Mouse (Mus musculus) layer of hippocampus, adult 2 months (tissue): ENCODE data around the gene Gng7. TPM values are rescaled to one million over a fixed set of nuclear protein-coding genes. Genes with fewer than 3 reads are reported as not detected.

Source experiments
- DNase-seq, 2 experiments: peaks; one replicate each; pipeline ENCODE4 v3.0.0; 2022; ENCODE audit warnings: low spot score in 2 of 2
- H3K27ac ChIP-seq: fragments of 200-600 bp; 2 replicates; pipeline ENCODE4 v1.8.1; 2022
- H3K4me3 ChIP-seq: fragments of 200-600 bp; 2 replicates; pipeline ENCODE4 v1.8.1; 2022; ENCODE audit warnings: mild to moderate bottlenecking
- CTCF ChIP-seq: fragments of 200-600 bp; conservative IDR thresholded peaks from 2 replicates; pipeline ENCODE4 v1.8.1; 2022; ENCODE audit warnings: antibody characterized with exemption, mild to moderate bottlenecking, moderate library complexity
- total RNA-seq, 2 experiments: library from RNA; stranded (reverse); gene quantifications; 2 replicates each; pipeline ENCODE4 v1.2.3; 2021

Gene Gng7
- total RNA-seq, 2 experiments from 2014 or later = 161 to 176 TPM

DNA sequence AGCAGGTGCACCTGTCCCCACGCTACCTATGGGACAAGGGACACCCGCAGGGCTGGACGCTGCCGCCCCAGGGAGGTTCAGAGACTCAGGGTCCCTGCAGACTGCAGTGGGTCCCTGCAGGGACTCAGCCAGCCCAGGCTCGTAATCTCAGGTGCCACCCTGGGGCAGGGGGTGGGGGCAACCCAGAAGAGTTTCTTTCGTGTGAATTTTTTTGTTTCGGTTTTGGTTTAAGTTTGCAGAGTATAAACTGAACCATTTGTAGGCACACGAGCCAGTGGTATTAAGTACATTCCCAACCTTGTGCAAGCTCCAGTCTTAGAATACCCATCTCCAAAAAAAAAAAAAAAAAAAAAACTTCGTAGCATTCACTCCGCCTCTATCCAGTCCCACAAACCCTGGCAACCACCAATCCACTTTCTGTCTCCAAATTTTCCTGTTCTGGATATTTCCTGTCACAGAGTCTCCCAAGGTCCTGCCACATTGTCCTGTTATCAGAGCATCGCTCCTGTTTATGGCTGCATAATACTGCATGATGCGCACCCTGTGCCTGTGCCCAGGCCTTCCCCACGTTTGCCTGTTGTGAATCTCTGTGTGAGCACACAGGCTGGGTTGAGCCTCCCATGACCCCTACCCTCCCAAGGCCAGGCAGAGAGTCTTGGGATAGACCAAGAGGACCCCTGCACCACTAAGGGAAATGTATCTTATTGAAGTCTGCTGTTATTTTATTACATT is 28.6 kb downstream of the Gng7 start:
- no peak for TF ChIP-seq CTCF
- no peak for DNase-seq
- peak overlapping the region; percentile 53 for H3K4me3 ChIP-seq
- H3K27ac ChIP-seq = peak overlapping the region; percentile 61

DNA sequence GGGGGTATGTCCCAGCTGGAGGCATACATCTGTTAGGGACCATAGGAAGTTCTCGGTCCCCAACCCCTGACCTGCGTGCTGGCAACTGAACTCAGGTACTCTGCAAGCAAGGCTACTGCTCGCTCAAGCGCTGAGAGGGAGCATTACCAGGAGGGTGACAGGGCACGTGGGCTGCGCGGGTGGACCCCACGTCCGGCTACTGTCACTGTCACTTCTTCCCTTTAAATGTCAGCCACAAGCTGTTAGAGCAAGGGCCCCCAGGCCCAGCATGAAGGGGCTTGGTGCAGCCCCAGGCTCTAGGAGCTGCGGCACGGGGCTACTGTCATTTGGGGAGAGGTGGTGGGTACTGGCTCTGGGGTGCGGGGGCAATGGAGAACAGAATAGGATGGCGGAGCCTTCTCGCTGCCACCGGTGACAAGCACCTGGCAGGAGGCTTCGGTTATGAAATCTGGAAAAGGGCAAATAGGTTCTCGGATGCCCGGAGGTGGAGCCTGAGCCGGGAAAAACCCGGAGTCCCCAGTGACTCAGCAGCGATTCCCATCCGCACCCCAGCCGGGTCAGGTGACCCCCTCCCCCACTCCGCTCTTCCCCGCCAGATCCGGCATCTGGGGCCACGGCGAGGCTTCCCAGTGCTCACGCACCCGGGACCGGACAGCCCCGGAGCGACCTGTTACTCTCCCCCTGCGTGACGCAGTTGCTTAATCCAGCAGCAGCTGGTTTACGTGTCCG is 29.3 kb downstream of the Gng7 start:
- Histone ChIP-seq H3K27ac (peak overlapping the region; percentile 61), H3K4me3 (peak overlapping the region; percentile 53)
- no peak for TF ChIP-seq CTCF
- no peak for DNase-seq

DNA sequence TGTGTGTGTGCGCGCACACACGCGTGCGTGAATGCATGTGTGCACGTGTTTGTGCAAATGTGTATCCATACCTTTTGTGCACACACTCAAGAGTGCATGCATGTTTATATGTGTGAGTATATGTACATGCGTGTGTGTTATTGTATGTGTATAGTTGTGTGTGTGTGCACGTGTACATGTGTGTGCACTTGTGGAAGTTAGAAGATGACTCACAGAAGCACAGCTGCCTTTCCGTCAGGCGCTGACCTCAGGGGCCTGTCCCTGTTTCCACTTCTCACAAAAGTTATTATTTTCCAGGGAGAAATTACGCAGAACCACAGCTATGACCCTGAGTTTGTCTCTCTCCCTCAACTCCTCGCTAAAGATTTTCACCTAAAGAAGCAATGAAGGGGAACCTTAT is 30.5 kb downstream of the Gng7 start:
- no peak for DNase-seq
- no peak overlapping the region for H3K27ac ChIP-seq
- no peak for TF ChIP-seq CTCF
- no peak overlapping the region for H3K4me3 ChIP-seq

DNA sequence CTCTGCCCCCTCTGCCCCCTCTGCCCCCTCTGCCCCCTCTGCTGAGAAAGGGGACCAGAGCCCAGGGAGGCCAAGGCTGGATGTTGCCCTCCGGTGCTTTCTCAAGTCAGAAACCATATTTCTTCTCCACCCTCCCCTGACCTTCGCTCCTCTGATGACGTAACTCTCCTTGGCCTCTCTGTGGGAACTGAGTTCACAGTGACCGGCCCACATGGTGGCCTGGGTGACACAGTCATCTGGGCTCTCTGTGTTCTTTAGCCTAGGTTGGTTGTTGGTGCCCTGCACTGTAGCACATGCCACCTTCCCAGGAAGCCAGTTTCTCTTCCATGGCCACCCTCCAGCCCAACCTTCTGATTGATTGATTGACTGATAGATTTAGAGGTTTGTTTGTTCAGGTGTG is 32.4 kb downstream of the Gng7 start:
- Histone ChIP-seq H3K27ac (no peak overlapping the region), H3K4me3 (no peak overlapping the region)
- no peak for DNase-seq
- TF ChIP-seq CTCF = no peak

DNA sequence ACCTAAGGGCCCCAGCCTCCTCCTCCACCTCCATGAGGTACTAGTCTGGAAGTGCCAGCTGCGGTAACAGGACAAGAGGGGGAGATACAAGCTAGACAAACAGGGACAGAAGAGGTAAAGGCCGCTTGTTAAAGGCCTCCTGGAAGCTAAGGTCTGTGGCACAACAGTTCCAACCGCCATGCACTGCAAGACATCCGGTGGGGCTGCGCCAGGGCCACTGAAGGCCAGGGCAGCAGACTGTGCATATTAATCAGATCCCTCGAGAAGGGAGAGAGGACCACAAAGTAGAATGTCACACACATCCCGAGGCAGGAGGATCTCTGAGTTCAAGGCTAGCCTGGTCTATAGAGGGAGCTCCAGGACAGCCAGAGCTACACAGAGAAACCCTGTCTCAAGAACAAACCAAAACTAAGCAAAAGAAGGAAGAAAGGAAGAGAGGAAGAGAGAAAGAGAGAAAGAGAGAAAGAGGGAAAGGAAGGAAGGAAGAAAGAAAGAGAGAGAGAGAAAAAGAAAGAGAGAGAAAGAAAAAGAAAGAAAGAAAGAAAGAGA is 33.1 kb downstream of the Gng7 start:
- Histone ChIP-seq H3K27ac (no peak overlapping the region), H3K4me3 (no peak overlapping the region)
- peak; percentile 32; the same call in 1 of the 2 replicates for TF ChIP-seq CTCF
- DNase-seq = no peak

DNA sequence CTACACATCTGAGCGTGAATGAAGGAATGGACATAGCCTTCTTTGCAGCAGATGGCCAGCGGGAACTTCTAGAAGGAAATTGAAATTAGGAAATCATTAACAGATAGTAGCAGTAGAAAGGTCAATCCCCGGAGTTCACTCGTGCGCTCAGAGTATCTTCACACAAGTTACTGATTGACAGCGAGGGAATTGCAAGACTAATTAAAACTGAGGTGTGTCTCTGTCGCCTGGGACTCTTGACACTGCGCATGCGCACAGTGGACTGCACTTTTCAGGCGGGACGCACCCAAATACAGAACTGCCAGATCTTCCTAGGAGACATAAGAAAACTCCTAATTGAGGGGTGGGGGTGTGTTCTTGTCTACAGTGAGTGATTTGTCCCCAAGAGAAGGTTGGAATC is 39.3 kb downstream of the Gng7 start:
- H3K27ac ChIP-seq = no peak overlapping the region
- no peak for DNase-seq
- H3K4me3 ChIP-seq = no peak overlapping the region
- no peak for TF ChIP-seq CTCF

DNA sequence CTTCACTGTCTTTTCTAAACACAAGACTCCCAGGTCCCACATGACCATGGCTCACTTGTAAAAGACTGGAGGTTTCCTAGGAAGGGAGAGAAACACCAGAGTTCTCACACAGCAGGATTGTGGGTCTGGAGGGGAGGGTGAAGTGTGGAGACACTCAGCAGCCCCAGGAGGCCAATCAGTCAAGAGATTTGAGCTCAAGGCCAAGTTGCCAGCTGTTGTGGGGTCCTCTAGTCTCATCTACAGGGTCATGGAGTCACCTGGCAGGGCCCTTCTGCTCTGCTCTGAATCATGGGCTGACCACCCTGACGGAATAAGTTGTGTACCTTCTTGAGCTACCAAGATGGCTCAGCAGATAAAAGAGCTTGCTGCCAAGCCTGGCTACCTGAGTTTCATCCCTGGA is 41.0 kb downstream of the Gng7 start:
- Histone ChIP-seq H3K4me3 (no peak overlapping the region), H3K27ac (no peak overlapping the region)
- no peak for TF ChIP-seq CTCF
- no peak for DNase-seq

DNA sequence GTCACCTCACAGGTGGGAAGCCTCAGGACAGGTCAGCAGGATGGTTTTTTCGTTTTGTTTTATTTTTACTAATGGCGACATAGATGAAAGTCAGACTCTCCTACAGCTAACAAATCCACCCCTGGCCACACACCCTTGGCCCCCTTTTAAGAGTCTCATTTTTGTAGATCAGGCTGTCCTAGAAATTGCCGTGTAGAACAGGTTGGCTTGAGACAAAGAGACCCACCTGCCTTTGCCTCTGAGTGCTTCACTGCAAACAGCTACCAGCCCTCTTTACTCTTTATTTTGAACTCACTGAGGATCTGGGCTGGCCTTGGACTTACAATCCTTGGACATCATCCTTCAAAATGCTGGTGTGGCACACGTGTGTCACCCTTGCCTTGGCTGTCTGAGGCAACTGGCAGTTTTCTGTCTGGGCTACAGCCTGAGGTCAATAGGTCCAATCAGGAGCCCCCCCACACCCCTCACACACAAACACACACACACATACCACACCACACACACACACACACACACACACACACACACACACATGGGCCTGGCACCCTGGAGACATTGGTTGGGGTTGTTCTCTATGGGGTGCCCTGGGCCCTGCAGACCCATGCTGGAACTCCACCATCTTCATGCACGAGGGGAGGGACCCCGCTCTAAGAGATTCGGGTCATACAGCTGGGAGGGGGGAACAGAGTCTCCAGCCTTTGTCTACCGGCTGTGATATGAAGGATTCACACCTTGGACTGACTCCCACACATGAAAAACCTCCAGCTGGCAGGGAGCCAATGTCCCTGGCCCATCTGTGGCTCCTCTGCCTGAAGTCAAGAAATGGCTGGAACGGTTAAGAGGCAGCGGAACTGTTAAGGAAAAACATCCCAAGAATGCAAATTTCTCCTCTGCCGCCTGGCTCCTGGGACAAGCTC is 42.4 kb downstream of the Gng7 start:
- TF ChIP-seq CTCF = no peak
- H3K4me3 ChIP-seq = no peak overlapping the region
- no peak for DNase-seq
- no peak overlapping the region; the same call in 1 of the 2 replicates for H3K27ac ChIP-seq

DNA sequence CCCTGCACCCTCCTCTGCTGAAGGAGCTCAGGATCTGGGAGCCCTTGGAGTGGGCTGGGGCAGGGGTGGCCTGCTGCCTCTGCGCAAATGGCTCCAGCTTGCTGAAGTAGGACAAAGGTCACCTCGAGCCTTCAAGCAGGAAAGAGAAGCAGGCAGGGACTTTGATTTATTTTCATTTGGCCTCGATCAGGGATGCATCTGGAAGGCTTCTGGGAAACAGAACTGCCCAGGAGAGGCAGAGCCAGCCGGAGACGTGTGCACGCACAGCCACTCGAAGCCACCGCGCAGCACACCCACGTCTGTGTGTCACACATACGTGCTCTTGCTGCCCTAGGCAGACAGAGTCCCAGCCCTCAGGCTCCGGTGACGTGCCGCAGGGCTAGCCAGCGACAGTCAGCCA is 43.2 kb downstream of the Gng7 start:
- no peak for TF ChIP-seq CTCF
- no peak overlapping the region for H3K4me3 ChIP-seq
- no peak for DNase-seq

DNA sequence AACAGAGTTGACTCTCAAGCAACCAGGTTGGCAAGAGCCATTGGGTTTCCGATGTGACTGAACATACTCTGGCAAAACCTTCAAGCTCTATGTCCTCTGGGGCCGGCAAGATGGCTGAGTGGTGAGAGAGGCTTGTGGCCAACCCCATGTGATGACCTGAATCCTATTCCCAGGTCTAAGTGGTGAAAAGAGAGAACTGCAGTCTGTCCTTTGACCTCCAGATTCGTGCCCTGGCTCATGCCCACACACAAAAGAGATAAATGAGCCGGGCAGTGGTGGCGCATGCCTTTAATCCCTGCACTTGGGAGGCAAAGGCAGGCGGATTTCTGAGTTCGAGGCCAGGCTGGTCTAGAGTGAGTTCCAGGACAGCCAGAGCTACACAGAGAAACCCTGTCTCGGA is 44.6 kb downstream of the Gng7 start:
- no peak for DNase-seq
- TF ChIP-seq CTCF = no peak
- H3K27ac ChIP-seq = no peak overlapping the region
- H3K4me3 ChIP-seq = no peak overlapping the region

More for the DNA sequence above, 43.2 kb downstream of the Gng7 start:
- H3K27ac ChIP-seq = no peak overlapping the region; the same call in 1 of the 2 replicates

DNA sequence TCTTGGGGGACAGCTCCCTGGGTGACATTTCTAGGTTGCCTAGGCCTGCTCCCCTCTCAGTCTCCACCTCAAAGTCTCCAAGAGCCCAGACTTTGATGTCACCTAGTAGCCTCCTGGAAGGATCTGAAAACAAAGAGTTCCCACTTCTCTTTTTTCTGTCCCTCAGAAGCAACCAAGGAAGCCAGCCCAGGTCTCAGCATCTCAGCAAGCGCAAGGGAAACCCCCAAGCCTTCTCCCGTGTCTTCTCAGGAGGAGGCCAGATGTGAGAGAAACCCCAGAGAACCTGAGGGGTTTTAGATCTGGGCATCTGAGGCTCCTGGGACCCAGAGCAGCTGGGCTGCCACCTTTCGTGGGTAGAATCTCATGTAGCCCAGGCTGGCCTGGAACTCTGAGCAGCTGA is 45.4 kb downstream of the Gng7 start:
- H3K4me3 ChIP-seq = no peak overlapping the region
- no peak for TF ChIP-seq CTCF
- no peak overlapping the region for H3K27ac ChIP-seq
- DNase-seq = no peak

DNA sequence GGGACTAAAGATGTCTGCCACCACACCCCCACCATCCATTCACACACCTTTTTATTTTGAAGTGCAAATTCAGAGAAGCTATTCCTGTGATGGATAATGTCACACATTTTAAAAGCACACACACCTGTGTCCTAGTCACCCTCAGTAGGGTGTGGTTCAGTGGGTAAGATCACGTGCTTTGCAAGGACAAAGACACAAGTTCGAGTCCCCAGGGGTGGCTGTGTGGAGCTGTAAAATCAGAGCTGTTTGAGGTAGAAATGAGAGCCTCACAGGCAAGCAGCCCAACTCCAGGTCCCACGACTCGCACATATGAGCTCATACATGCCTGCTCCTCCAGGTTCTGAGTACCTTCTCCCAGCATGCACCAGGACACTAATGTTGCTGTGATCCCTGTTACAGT is 46.6 kb downstream of the Gng7 start:
- no peak overlapping the region for H3K4me3 ChIP-seq
- DNase-seq = no peak
- H3K27ac ChIP-seq = no peak overlapping the region
- no peak for TF ChIP-seq CTCF
